In genomic region chr9:56678929-56679681, GRCm38 (mm10) we compare ENCODE assay signal across 22 mouse cellular contexts.
DNase-seq lines count a peak whose midpoint lies in the region; ATAC-seq lines count a peak whose summit lies in the region.
"Had no signal": no experiment of that assay in that cellular context is flagged by ENCODE, and none has a peak within 500 bp of the region (broad histone marks: within the 10 kb centered on the region; RNA-seq: fewer than 3 reads in every experiment).

No protein-coding gene starts in this region.

- H3K4me1 ChIP-seq in kidney, embryonic 16.5 days (ENCODE audit: insufficient read depth, low read length), result no peaks in the 10 kb centered on the region

- H3K4me3 ChIP-seq in kidney, embryonic 16.5 days (ENCODE audit: low read length), result no peak overlapping the region
- H3K4me3 ChIP-seq: embryonic facial prominence, embryonic 13.5 days; forebrain, embryonic 12.5 days; gastrocnemius, adult 2 months; heart, embryonic 12.5 days; hindbrain, embryonic 10.5 days; hindbrain, embryonic 15.5 days had no signal

- H3K9me3 ChIP-seq in kidney, embryonic 16.5 days (ENCODE audit: low read length), result 0 out of 2 replicates have a peak, but pooled peaks cover 5% of the 10 kb centered on the region
- H3K9me3 ChIP-seq: embryonic facial prominence, embryonic 13.5 days; G1E; hindbrain, embryonic 10.5 days; hindbrain, embryonic 15.5 days had no signal

- 0 out of 2 replicates have a peak, but pooled peaks have one; percentile 55 for ATAC-seq in kidney, embryonic 16.5 days (ENCODE audit: low FRiP score, low TSS enrichment)
- ATAC-seq: CD4-positive, CD25-positive, alpha-beta regulatory T cell, adult 4 months; forebrain, embryonic 16.5 days had no signal

- no peak overlapping the region for H3K4me2 ChIP-seq in kidney, embryonic 16.5 days (replicated peaks; ENCODE audit: low read depth, low read length)
- H3K4me2 ChIP-seq: embryonic facial prominence, embryonic 13.5 days; forebrain, embryonic 12.5 days; heart, embryonic 12.5 days; hindbrain, embryonic 15.5 days had no signal

- H3K27ac ChIP-seq in kidney, embryonic 16.5 days (ENCODE audit: low read length), result no peak overlapping the region
- H3K27ac ChIP-seq: embryonic facial prominence, embryonic 13.5 days; forebrain, embryonic 12.5 days; gastrocnemius, adult 2 months; hindbrain, embryonic 10.5 days; hindbrain, embryonic 15.5 days had no signal

- H3K36me3 ChIP-seq in kidney, embryonic 16.5 days (ENCODE audit: insufficient read depth, low read length), result no peaks in the 10 kb centered on the region
- H3K36me3 ChIP-seq: embryonic facial prominence, embryonic 13.5 days; forebrain, embryonic 12.5 days; G1E; heart, embryonic 12.5 days; hindbrain, embryonic 10.5 days; hindbrain, embryonic 15.5 days had no signal

- no peaks in the 10 kb centered on the region for H3K27me3 ChIP-seq in kidney, embryonic 16.5 days (ENCODE audit: insufficient read depth, low read length)
- H3K27me3 ChIP-seq: embryonic facial prominence, embryonic 13.5 days; hindbrain, embryonic 15.5 days had no signal

- intact Hi-C loops in left cerebral cortex, postnatal 14 days (cut with DNase I), result no loop called here

- H3K9ac ChIP-seq in kidney, embryonic 16.5 days (replicated peaks; ENCODE audit: low read length), result no peak overlapping the region
- H3K9ac ChIP-seq: embryonic facial prominence, embryonic 13.5 days; forebrain, embryonic 12.5 days; heart, embryonic 12.5 days; hindbrain, embryonic 15.5 days had no signal

- WGBS in kidney, embryonic 16.5 days, result 57% methylated on average over 22 of the region's 22 CpGs

- DNase-seq in adrenal gland, postnatal 10 days, result peak; percentile 16
- no peak for DNase-seq in adrenal gland, adult 18-20 months (ENCODE audit: low spot score in 2 of 2)
- no peak for DNase-seq in kidney, adult 8-10 months
- peak; percentile 51 to 58 for DNase-seq in left cerebral cortex, adult 18-20 months (ENCODE audit: low spot score in 2 of 2)
- no peak for DNase-seq in left cerebral cortex, postnatal 14 days (ENCODE audit: low spot score in 2 of 2)
- peak; percentile 69 for DNase-seq in brain, adult 2 months (ENCODE audit: low read depth, low spot score)
- DNase-seq: adrenal gland, postnatal 14 days; B cell, adult 2 months; cerebellum, adult 18-20 months; cerebellum, adult 9-11 months; cerebellum, postnatal 36 days; gastrocnemius, adult 2 months; gastrocnemius, postnatal 25 days had no signal

Comparison
In these comparisons a context has a peak if more than half of its experiments do, and no peak if none do; other contexts are left out.
1. DNase-seq: peak in adrenal gland, postnatal 10 days (single experiment), left cerebral cortex, adult 18-20 months (2 of 2) and brain, adult 2 months (single experiment); none in adrenal gland, adult 18-20 months (0 of 2), kidney, adult 8-10 months (0 of 2) and left cerebral cortex, postnatal 14 days (0 of 2).